Mouse (Mus musculus) limb, embryonic 15.5 days (tissue): ENCODE data around the gene 4930523C07Rik. TPM values are rescaled to one million over a fixed set of nuclear protein-coding genes. Genes with fewer than 3 reads are reported as not detected.

Experiments used
- polyA plus RNA-seq: library from polyadenylated mRNA; unstranded; fragments of >200 nt; fragmentation: Nextera tagmentation; extraction: Ambion mirVana; gene quantifications from 2 replicates; pipeline ENCODE4 v1.2.1, GENCODE M21; 2015

Gene 4930523C07Rik
- polyA plus RNA-seq, 1 experiment from 2014 or later, result 19.5 TPM

Other genes with a start within 250 kb of the 4930523C07Rik start
- gene Tnn, start 109.2 kb downstream of the 4930523C07Rik start, polyA plus RNA-seq, result 7.5 and 10.1 TPM in 2 replicates
- 213 and 240 TPM in 2 replicates for gene Mrps14, start 150.8 kb downstream of the 4930523C07Rik start, polyA plus RNA-seq
- 182 TPM in 2 replicates for gene Cacybp, start 168.5 kb downstream of the 4930523C07Rik start, polyA plus RNA-seq